Mouse (Mus musculus) ES-Bruce4 (cell line): ENCODE data around the gene Rfc4.

Experiments
- CTCF ChIP-seq: IDR thresholded peaks from one replicate; pipeline ENCODE4 v1.8.1; 2011; ENCODE audit warnings: low read depth, low read length
- POLR2A ChIP-seq: IDR thresholded peaks from one replicate; pipeline ENCODE4 v1.8.1; 2011; ENCODE audit warnings: low read length; ENCODE audit not compliant: insufficient read depth

- no peak for TF ChIP-seq POLR2A
- TF ChIP-seq CTCF: no peak
These were observed 27.4 kb downstream of the Rfc4 start for GRCm38 (mm10) chr16:23100099-23100575.
